Mouse (Mus musculus) heart, postnatal 25 days (tissue): ENCODE measurements around the gene Ube2d1. TPM values are rescaled to one million over a fixed set of nuclear protein-coding genes. Genes with fewer than 3 reads are reported as not detected.

Experiments
- DNase-seq: peaks from one replicate; pipeline ENCODE4 v3.0.0; 2022; ENCODE audit warnings: low spot score
- intact Hi-C: fragments of 180-260 bp; cut with DNase I; formaldehyde crosslinking; loops from one replicate; pipeline ENCODE4 v1.15.1; 2025
- total RNA-seq, 2 experiments: library from RNA; stranded (reverse); gene quantifications; 2 replicates each; pipeline ENCODE4 v1.2.3; 2021

Gene Ube2d1
- total RNA-seq, result 10 to 100 TPM; 46.5 to 53.1 TPM

DNA sequence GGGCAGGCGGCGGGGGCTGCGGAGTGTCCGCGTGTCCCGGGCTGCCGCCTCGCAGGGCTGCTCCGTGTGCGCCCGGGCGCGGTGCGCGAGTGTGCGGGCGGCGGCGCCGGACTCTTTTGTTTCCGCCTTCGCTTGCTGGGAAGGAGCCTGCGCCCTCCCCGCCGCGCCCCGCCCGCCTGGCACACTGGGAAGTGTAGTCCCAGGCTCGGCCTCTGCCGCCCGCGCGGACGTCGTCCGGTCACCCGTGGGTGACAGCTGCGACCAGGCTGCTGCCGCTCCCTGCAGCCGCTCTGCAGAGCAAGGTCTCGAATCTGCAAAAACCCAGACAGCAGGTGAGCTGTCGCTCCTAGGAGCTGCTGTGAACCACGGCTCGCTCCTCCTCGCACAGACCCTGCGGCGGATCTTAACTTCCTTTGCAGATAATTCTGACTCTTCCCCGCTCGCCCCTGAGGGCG is at the start of gene Ube2d1:
Gene Ube2d1 (minus strand): TSS at position 137 of the 455 bp plus-strand sequence.
- DNase-seq, result peak; percentile 76
- intact Hi-C loops, result loop anchor here (2.0 kb wide), 1 partner anchor 48 kb away; no protein-coding TSS in a partner anchor

DNA sequence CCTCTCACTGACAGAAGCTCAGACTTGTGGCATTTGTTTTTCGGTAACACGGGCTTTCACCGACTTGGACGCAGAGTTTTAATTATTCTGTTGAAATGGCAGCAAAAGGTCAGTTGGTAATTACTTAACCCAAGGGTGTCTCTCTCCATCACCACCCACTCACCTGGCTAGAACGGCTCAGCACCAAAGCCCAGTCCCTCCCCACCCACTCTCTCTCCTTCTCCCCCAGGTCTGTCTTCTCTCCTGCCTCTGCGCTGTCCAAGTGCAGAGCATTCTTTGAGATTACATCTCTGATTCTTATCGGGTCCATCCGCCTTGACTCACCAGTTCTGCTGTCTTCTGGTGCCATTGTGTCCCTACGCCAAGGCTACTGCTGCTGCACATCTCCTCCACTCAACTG is 47.8 kb upstream of the Ube2d1 start:
- intact Hi-C loops, result no loop called here
- DNase-seq, result no peak

DNA sequence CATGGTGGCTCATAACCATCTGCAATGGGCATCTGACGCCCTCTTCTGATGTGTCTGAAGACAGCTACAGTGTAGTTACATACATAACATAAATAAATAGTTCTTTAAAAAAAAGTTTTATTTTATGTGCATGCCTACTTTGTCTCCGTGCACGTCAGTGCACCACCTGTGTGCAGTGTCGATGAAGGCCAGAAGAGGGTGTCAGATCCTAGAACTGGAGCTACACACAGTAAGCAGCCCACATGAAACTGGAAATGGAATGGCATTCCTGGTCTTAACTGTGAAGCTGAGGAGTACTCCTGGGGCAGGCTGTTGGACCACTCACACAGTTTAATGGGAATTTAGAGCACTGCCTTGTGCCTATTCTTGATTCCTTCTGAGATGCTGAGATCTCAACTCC is 47.3 kb upstream of the Ube2d1 start:
- no peak for DNase-seq
- intact Hi-C loops, result no loop called here

DNA sequence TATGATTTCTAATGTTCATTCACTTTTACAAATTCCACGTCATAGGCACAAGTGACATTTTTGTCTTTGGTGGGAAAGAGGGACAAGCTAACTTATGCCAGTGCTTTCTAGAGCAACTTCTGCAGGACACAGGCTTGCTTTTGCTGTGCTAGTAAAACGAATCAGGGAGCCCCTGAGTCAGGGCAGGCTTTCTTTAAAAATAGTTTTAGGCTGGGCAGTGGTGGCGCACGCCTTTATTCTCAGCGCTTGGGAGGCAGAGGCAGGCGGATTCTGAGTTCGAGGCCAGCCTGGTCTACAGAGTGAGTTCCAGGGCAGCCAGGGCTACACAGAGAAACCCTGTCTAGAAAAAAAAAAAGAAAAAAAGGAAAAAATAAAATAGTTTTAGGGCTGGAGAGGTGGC is 46.8 kb upstream of the Ube2d1 start:
- intact Hi-C loops, result no loop called here
- no peak for DNase-seq

DNA sequence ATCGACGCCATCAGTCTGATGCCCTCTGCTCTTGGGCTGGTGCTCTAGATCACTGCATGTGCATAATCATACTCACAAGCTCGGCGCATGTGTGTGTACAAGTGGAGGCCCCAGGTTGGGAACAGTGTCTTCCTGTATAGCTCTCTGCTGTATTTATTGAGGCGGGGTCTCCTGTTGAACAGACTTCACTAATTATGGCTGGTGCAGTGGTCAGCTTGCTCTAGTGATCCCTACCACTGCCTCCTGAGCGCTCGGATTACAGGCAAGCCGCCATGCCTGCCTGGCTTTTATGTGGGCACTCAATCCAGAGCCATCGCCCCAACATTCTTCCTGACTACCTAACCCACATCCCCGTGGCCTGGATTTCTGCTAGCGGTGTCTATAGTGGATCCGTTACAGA is 45.0 kb upstream of the Ube2d1 start:
- intact Hi-C loops, result no loop called here

DNA sequence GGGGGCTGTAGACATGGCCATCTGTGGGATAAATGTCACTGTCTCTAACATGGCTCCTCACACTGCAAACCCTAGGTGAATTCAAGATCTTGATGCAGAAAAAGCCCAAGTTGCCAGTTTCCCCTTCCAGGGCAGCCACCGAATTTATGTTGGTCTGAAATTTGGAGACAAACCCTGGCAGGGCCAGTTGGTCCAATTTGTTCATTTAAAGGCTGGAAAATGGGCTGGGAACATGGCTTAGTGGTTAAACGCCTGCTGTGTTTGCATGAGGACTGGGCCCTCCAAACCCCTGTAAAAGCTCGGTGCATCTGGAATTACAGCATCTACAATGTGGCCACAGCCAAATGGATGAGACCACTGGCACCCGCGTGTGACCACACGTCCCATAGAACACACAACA is 44.2 kb upstream of the Ube2d1 start:
- intact Hi-C loops, result loop anchor here (5.0 kb wide), 1 partner anchor 33 kb away; no protein-coding TSS in a partner anchor
- no peak for DNase-seq

More for the DNA sequence above, 45.0 kb upstream of the Ube2d1 start:
- no peak for DNase-seq

DNA sequence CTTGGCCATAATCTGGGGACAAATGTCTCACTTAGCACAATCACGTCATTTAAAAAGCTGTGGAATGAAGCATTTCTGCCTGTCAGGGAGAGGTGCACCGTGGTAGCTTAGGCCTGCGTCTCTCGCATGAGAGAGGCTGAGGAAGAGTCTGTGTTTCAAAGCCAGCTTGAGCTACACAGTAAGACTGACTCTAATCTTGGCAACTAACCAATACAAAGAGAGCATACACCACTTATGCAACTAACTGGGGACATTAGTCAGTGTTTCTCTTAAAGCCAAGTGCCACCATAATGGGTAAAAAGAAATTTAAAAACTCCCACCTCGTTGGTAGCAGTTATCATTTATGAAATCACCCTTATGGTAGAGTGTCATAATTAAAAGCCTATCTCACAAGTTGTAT is 43.8 kb upstream of the Ube2d1 start:
- intact Hi-C loops, result loop anchor here (5.0 kb wide), 1 partner anchor 33 kb away; no protein-coding TSS in a partner anchor
- no peak for DNase-seq

DNA sequence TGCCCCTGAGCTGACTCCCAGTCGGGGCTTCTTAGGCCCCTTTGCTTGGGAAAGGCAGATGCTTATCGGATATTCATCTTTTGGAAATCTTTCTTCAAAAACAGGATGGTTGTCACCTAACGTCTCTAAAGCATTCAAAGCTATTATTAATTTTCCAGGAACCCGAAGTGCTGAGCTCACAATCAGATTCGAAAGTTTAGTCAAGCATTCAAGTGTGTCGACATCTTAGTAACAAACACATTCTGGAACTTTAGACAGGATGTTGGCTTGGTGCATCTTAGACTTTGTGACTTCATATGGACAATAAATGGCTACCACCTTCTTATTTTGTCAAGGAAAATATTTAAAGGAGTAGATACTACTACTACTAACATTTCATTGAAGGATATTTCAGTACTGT is 43.3 kb upstream of the Ube2d1 start:
- intact Hi-C loops, result loop anchor here (5.0 kb wide), 1 partner anchor 34 kb away; no protein-coding TSS in a partner anchor
- DNase-seq, result no peak

DNA sequence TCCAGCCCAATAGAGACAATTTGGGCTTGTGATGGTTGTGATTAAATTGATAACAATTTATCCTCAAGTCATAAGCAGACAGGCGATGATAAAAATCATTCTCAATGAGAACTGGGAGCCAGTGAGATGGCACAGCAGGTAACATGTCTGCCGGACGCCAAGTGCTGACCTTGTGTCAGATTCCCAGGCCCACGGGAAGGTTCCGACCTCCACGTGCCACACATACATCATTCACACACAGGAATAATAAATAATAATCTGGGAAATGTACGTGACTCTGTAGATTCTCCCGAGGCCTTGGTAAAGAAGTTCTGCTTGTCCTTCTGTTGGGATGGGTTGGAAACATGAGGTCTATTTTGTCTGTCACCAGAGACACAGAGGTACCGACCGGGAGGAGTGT is 42.3 kb upstream of the Ube2d1 start:
- no peak for DNase-seq
- intact Hi-C loops, result loop anchor here (1.0 to 5.0 kb wide), 2 partner anchors 35 to 74 kb away; no protein-coding TSS in a partner anchor

DNA sequence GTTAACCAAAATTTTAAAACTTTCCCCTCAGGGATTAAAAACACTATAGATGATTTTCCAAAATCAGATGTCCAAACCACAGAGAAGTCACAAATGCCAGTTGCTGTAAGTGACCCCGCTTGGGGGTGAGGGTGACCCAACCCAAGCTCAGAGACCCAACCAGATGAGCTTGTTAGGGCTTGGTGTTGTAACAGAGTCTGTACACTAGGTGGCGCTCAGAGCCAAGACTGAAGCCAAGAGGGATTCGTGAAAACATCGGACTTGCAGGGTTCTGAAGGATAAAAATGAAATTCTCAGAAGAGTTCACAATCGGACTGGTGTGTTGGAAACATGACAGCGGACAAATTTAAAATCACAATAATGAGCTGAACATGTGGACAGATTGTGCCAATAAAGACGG is 41.7 kb upstream of the Ube2d1 start:
- peak; percentile 21 for DNase-seq
- intact Hi-C loops, result loop anchor here (1.0 to 5.0 kb wide), 2 partner anchors 36 to 75 kb away; no protein-coding TSS in a partner anchor

DNA sequence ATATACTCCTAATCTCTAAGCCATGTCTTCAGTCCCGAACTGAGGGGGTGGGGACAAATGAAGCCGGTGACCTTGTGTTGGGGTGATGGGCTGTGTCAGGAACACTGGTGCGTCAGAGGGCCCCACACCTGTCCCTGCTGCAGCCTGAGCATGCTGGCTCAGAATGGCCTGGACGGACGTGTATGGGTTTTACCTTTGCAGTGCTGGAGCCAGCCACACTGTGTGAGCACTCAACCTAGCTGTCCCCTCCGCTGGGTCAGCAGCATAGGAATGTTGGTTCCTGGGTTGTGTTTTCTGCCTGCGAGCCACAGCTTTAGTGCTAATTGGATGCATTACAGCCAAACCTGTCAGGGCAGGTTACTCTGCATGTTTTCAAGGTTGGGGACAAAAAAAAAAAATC is 41.1 kb upstream of the Ube2d1 start:
- intact Hi-C loops, result loop anchor here (5.0 kb wide), 1 partner anchor 36 kb away; no protein-coding TSS in a partner anchor
- DNase-seq, result no peak

DNA sequence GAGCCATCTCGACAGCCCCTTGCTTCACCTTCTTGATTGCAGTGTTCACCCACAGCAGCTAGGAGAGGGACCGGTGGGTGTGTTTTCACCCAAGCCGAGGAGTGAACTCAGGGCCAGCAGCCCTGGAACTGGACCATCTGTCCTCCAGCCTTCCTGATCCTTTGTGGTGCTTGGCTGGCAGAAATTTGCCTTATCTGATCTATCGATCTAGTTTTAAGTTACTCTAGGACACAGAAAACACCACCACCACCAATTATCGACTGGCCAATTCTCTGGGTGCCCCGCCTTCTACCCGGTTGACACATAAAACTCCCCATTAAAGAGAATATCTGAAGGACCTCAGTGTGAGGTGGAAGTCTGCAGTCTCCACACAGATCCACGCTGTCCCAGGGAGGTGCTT is 38.6 kb upstream of the Ube2d1 start:
- intact Hi-C loops, result no loop called here
- no peak for DNase-seq

DNA sequence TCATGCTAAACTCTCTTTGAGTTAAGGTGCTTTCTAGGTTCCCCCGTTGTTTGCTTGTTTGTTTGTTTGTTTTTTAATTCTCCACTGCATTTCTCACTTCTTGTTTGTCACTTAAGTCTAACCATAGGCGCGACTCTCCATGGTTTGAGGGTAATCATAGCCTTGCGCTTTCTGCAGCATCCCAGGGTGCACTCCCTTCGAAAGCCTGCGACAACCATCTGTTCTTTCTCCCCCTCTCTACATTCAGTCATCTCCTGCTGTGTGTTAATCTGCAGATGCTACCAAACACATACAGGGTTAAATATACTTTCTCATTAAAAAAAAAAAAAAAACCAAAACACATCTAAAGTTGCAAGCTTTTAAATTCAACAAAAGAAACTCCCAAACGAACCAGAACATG is 31.4 kb upstream of the Ube2d1 start:
- no peak for DNase-seq
- intact Hi-C loops, result no loop called here

DNA sequence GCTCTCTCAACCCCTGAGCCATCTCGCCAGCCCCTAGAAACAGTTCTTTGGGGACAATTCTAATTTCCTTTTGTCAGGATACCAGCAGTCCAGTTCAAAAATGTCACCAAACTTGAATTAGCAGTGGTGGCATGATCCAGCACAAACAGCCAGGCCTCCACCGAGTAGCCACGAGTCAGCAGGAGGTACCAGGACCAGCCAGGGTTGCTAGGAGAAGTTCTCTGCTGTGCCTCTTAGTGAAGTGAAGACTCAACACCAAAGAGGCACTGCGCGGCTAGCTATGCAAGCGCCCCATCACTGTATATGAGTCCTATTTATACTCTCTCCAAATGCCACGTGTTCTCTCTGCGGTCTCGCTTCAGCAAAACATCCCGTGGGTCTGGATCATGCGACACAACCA is 31.0 kb upstream of the Ube2d1 start:
- no peak for DNase-seq
- intact Hi-C loops, result no loop called here

DNA sequence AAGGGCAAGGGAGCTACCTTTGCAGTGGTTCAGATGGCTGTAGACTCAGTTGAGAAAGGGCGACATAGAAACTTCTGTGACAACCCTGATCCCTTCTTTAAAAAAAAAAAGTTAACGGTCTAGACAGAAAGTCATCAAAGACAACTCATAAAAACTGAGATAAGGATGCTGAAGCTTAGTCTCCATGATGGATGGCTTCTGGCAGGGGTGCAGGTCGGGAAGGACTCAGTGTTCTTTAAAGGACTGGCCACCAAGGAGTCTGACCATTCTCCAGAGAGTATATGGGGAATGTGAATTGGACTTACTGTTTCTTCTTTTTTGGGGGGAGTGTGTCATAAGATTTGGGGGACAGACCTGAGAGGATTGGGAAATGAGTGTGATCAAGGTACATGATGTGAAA is 29.5 kb upstream of the Ube2d1 start:
- no peak for DNase-seq
- intact Hi-C loops, result no loop called here

DNA sequence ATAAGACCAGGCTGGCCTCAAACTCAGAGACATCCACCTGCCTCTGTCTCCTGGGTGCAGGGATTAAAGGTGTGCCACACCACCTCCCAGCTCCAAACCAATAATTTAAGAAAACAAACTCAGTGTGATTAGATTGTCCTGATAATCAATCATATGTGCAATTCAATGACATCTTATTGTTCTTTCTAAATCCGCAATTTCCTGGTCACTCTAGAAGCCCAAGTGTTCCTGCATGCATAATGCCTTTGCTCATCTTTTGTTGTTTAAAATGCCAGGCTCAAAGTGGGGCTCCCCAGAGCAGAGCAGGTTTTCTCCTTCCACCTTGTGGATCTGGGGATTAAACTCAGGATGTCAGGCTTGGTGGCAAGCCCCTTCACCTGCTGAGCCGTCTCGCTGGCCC is 25.2 kb upstream of the Ube2d1 start:
- no peak for DNase-seq
- intact Hi-C loops, result no loop called here

DNA sequence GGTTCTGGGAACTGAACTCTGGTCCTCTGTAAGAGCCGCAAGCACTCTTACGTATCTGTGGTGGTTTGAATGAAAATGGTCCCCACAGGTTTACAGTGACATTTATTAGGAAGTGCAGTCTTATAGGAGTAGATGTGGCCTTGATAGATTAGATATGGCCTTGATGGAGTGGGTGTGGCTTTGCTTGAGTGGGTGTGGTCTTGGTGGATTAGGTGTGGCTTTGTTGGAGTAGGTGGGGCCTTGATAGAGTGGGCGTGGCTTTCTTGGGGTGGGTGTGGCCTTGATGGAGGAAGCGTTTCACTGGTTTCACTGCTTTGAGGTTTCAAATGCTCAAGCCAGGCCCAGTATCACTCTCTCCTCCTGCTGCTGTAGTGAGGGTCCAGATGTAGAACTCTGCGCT is 23.1 kb upstream of the Ube2d1 start:
- intact Hi-C loops, result no loop called here
- DNase-seq, result no peak

DNA sequence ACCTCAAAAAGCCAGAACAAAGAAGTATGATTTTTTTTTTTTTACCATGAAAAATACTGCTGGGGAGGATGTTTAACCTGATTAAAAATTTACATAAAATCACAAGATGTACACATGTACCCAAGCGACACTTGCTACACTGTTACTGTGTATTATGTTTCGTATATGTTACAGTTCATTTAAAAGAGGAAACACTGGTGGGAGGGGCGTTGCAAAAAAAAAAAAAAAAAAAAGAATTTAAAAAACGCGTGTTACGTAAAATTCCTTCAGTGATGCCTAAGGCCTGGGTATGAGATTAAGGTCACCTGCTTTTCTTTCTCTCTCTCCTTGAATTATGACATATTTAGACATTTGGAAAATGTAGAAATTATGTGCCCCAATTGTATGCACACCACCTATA is 21.7 kb upstream of the Ube2d1 start:
- intact Hi-C loops, result no loop called here
- no peak for DNase-seq

DNA sequence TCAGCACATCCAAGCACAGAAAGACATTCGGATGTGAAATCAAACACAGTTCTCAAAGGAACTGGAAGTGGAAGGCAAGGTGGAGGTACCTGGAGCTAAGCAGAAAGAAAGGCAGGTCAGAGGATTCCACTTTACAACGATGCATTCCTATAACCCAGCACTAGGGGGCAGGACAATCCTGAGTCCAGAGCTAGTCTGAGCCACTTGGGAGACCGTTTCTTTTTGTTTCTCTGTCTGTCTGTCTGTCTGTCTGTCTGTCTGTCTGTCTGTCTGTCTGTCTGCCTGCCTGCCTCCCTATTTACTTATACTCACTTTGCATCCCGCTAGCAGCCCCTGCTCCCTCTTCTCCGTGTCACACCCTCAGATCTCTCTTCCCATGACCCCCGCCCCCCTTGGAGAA is 21.1 kb upstream of the Ube2d1 start:
- intact Hi-C loops, result no loop called here
- DNase-seq, result no peak

DNA sequence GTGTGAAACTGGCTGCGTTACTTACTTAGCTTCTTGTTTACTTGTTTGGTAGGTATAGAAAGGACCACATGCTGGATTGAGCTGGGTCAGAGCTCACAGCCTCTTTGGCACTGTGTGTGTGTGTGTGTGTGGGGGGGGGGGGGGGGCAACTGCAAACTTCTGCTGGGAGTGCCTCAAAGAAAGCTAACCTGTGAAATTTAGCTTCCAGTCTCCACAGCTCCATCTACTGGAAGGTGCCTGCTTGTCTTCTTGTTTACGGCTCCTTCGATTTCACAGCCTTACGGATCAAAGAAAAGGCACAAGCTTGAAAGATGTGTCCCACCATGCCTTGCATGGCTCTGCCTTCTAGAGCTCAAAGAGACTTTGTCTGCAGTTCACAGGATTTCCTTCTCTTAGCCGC is 17.4 kb upstream of the Ube2d1 start:
- no peak for DNase-seq
- intact Hi-C loops, result no loop called here

DNA sequence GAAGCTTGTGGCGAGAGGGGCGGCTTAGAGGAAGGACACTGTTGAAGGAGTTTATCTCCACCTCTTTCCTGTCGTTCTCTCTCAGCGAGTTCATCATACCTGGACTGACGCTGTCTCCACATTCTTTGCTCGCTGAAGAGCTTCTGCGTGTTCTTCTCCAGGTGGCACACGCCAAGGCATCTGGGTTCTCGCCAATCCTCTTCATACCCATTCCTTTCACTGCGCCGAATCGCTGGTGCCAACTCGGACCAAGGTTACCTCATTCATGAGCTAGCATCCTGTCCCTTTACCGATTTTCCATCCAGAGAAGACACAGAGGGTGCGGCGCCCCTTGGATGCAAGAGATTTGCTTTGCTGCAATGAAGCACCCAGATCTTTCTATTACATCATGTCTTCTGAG is 15.1 kb upstream of the Ube2d1 start:
- DNase-seq, result no peak
- intact Hi-C loops, result no loop called here

DNA sequence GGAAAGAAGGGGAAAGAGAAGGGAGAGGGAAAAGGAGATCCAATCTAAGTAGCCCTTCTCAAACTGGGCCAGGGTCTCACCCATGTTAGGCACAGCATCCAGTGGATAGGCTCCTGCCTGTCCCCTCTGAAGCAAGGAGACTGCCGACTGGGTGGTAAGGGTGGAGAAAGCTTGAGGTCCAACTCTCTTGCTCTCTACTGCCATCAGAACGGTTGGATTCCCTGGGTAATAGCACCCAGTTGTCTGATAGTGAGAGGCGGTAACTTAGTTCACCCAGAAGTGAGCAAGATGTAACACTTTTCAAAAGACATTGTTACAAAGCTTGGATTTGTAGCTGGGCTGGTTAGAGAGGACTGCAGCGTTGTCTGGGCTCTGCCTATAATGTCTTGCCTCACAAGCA is 8.2 kb upstream of the Ube2d1 start:
- intact Hi-C loops, result no loop called here
- DNase-seq, result no peak
